Mouse (Mus musculus) megakaryocyte, embryonic 14.5 days (primary cell): ENCODE measurements around the gene Celf2.

Experiments used
- FLI1 ChIP-seq: IDR thresholded peaks from 2 replicates; pipeline ENCODE4 v1.6.1; 2012; ENCODE audit warnings: low read length, inconsistent platforms, mixed read lengths
- GATA1 ChIP-seq: IDR thresholded peaks from 3 replicates; pipeline ENCODE4 v1.6.1; 2012; ENCODE audit warnings: mixed read lengths, low read length, inconsistent platforms, borderline replicate concordance

- TF ChIP-seq GATA1 = no peak
- TF ChIP-seq FLI1 = no peak
These were observed 660.0 kb downstream of the Celf2 start for GRCm38 (mm10) chr2:6849388-6849787.
